Mouse (Mus musculus): ENCODE data around the gene Dnttip1. TPM values are rescaled to one million over a fixed set of nuclear protein-coding genes. Genes with fewer than 3 reads are reported as not detected.
"Not testable (repeated sequence)": the region's sequence is repeated elsewhere in the genome, so short reads cannot be mapped to it uniquely, and the experiment has no call there.

Dnttip1 gene
- 54.6 and 57.6 TPM in 2 replicates for polyA plus RNA-seq (2015; fragmentation: Nextera tagmentation; extraction: Ambion mirVana)

DNA sequence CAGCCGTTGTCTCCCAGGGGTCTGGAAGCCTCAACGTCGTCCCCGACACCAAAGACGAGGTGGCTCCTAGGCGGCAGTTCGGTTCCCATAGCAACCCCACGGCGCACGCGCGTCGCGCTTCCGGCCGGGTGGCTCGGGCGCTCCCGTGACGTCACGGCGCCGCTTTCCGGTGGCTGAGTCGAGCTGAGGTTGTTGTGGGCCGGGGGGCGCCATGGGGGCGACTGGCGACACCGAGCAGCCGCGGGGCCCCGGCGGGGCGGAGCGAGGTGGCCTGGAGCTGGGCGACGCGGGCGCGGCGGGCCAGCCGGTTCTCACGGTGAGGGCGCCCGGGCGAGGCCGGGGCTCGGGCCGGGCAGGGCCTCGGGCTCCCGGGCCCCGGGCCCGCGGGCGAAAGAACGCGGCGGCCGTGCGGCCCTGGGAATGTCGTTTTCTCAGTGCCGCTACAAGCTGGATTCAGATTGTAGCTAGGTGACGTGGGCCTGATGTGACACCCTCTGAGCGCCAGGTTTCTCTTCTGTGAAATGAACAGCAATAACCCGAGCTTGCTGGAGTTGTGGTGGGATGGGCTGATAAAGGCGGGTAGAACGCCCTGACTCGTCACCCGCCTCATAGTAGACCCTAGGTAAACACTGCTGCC is at the start of gene Dnttip1, which contains the start of gene Wfdc3:
Gene Dnttip1 (plus strand): TSS at position 141 of the 637 bp plus-strand sequence.
Gene Wfdc3 (minus strand): TSS at position 89 of the 637 bp plus-strand sequence.
- H3K9me3 ChIP-seq = no peaks in the 10 kb centered on the region
- H3K27ac ChIP-seq (replicated peaks) = peak within 1 kb of the TSS; percentile 86
- H3K4me1 ChIP-seq (replicated peaks) = peaks cover 26% of the 10 kb centered on the region
- under 1% methylated on average over 70 of the region's 70 CpGs for WGBS
- peak within 1 kb of the TSS; percentile 99 for H3K4me3 ChIP-seq
- ATAC-seq (ENCODE audit: low FRiP score, low read depth) = peak; percentile 93
- peak within 1 kb of the TSS; percentile 97 for H3K9ac ChIP-seq
- peak within 1 kb of the TSS; percentile 88 for H3K4me2 ChIP-seq
- no peaks in the 10 kb centered on the region for H3K27me3 ChIP-seq
- peaks cover 19% of the 10 kb centered on the region for H3K36me3 ChIP-seq

GRCm38 (mm10) chr2:164698201-164698600 is 47.6 kb upstream of the Dnttip1 start, which contains the start of gene Spint4:
TSS of gene Spint4 (plus strand) at chr2:164698501.
- Histone ChIP-seq H3K4me1 (replicated peaks) (no peaks in the 10 kb centered on the region), H3K36me3 (no peaks in the 10 kb centered on the region), H3K4me2 (no peak within 1 kb of the TSS), H3K9me3 (no peaks in the 10 kb centered on the region), H3K4me3 (no peak within 1 kb of the TSS), H3K27ac (replicated peaks) (no peak within 1 kb of the TSS), H3K9ac (no peak within 1 kb of the TSS), H3K27me3 (no peaks in the 10 kb centered on the region)
- WGBS = 70% methylated on average over 4 of the region's 4 CpGs
- no peak for ATAC-seq (ENCODE audit: low FRiP score, low read depth)

DNA sequence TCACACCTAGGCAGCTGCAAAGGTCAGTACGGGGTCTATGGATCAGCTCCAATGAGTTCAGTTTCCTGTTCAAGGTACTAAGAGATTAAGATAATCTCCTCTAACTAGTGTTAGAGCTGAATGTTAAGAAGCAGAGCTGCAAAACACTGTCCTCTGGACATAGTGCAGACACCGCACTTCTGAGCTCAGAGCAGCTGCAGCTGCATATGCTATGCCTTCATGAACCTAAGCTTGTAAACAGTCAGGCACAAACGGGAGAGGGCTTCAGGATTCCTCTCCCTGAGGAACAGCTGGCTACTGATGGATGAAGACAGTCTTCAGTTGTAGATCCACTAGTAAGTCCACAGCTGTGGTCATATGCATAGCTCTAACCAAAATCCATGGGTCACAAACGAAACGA is 44.8 kb upstream of the Dnttip1 start:
- no peak for ATAC-seq (ENCODE audit: low FRiP score, low read depth)
- no peak overlapping the region for H3K27ac ChIP-seq (replicated peaks)
- H3K4me3 ChIP-seq = no peak overlapping the region
- H3K9ac ChIP-seq = no peak overlapping the region
- no peaks in the 10 kb centered on the region for H3K36me3 ChIP-seq
- no peaks in the 10 kb centered on the region for H3K9me3 ChIP-seq
- H3K27me3 ChIP-seq = no peaks in the 10 kb centered on the region
- WGBS = 85% methylated on average over 5 of the region's 5 CpGs
- no peak overlapping the region for H3K4me2 ChIP-seq
- H3K4me1 ChIP-seq (replicated peaks) = no peaks in the 10 kb centered on the region

DNA sequence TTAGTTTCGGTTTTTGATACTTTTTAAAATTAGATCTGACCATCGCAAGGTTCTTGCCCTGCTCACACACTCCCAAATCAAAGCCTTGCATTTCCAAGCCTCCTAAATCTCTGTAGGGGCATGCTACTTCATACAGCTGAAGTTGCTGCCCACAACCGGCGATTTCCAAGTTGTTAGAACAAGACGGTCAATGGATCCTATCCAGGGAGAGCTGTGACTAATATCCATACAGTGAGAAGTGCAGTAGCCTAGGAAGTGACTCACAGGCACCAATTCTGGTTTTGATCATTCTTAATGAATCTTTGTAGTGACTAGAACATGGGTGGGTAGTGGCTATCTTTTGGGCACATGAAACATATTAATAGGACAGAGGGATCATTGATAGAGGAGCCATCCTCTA is 44.0 kb upstream of the Dnttip1 start:
- no peaks in the 10 kb centered on the region for H3K27me3 ChIP-seq
- no peak overlapping the region for H3K4me2 ChIP-seq
- H3K4me3 ChIP-seq = no peak overlapping the region
- H3K9me3 ChIP-seq = no peaks in the 10 kb centered on the region
- H3K27ac ChIP-seq (replicated peaks) = no peak overlapping the region
- no peak for ATAC-seq (ENCODE audit: low FRiP score, low read depth)
- no peaks in the 10 kb centered on the region for H3K36me3 ChIP-seq
- no peaks in the 10 kb centered on the region for H3K4me1 ChIP-seq (replicated peaks)
- 92% methylated on average over 5 of the region's 5 CpGs for WGBS
- H3K9ac ChIP-seq = no peak overlapping the region

DNA sequence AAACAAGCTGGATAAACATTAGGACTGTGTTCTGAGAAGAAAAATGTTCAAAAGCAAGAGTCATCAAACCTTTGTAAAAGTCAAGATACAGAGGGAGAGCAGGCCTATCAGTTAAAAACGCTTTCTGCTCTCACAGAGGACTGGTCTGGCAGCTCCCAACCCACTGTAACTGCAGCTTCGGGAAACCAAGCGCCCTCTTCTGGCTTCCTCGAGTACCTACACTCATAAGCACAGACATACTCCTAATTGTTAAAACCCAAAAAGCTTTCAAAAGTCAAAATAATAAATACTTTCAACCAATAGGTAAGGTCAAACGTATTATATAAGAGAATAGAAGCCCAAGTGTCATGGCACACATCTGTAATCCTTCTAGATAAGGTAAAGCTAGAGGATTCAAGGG is 41.5 kb upstream of the Dnttip1 start:
- no peak overlapping the region for H3K4me3 ChIP-seq
- H3K4me2 ChIP-seq = no peak overlapping the region
- H3K9me3 ChIP-seq = no peaks in the 10 kb centered on the region
- no peaks in the 10 kb centered on the region for H3K4me1 ChIP-seq (replicated peaks)
- H3K36me3 ChIP-seq = no peaks in the 10 kb centered on the region
- H3K27ac ChIP-seq (replicated peaks) = no peak overlapping the region
- no peak for ATAC-seq (ENCODE audit: low FRiP score, low read depth)
- no peaks in the 10 kb centered on the region for H3K27me3 ChIP-seq
- 82% methylated on average over 5 of the region's 5 CpGs for WGBS
- H3K9ac ChIP-seq = no peak overlapping the region

- no peak overlapping the region for H3K9ac ChIP-seq
- H3K9me3 ChIP-seq = no peaks in the 10 kb centered on the region
- no peak overlapping the region for H3K4me3 ChIP-seq
- H3K27me3 ChIP-seq = no peaks in the 10 kb centered on the region
- H3K36me3 ChIP-seq = no peaks in the 10 kb centered on the region
- WGBS = 92% methylated on average over 6 of the region's 6 CpGs
- ATAC-seq (ENCODE audit: low FRiP score, low read depth) = no peak
- no peaks in the 10 kb centered on the region for H3K4me1 ChIP-seq (replicated peaks)
- H3K4me2 ChIP-seq = no peak overlapping the region
- no peak overlapping the region for H3K27ac ChIP-seq (replicated peaks)
Measured at GRCm38 (mm10) chr2:164705328-164705727, 40.5 kb upstream of the Dnttip1 start.

DNA sequence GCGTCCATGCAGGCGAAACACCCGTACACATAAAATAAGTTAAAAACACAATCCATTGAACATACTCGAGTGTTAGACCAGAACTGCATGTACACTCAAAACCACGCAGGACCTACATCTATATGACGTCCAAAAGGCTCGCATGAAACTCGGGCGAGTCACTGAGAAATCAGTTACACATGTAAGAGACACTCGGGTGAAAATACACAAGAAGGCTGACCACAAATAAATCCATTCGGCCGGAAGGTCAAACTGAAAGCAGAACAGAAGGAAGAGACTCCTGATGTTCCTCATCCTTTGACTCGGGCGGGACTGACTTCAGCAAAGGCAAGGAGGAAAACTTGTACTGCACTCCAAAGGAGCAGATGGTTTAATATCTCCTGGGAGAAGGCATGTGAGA is 39.8 kb upstream of the Dnttip1 start:
- WGBS = 92% methylated on average over 14 of the region's 14 CpGs

GRCm38 (mm10) chr2:164715005-164715404 is 30.8 kb upstream of the Dnttip1 start, which contains the start of gene Spint5:
TSS of gene Spint5 (plus strand) at chr2:164715305.
- H3K4me2 ChIP-seq = no peak within 1 kb of the TSS
- ATAC-seq (ENCODE audit: low FRiP score, low read depth) = no peak
- 79% methylated on average over 6 of the region's 6 CpGs for whole genome bisulfite sequencing
- no peak within 1 kb of the TSS for H3K4me3 ChIP-seq
- H3K27ac ChIP-seq (replicated peaks) = no peak within 1 kb of the TSS
- H3K9me3 ChIP-seq = no peaks in the 10 kb centered on the region
- no peak within 1 kb of the TSS for H3K9ac ChIP-seq
- no peaks in the 10 kb centered on the region for H3K36me3 ChIP-seq
- H3K27me3 ChIP-seq = no peaks in the 10 kb centered on the region
- H3K4me1 ChIP-seq (replicated peaks) = no peaks in the 10 kb centered on the region

More for the DNA sequence above, 39.8 kb upstream of the Dnttip1 start:
- Histone ChIP-seq H3K4me2 (no peak overlapping the region), H3K9me3 (no peaks in the 10 kb centered on the region), H3K4me1 (replicated peaks) (no peaks in the 10 kb centered on the region), H3K27ac (replicated peaks) (no peak overlapping the region), H3K9ac (no peak overlapping the region), H3K27me3 (no peaks in the 10 kb centered on the region), H3K36me3 (no peaks in the 10 kb centered on the region), H3K4me3 (no peak overlapping the region)
- no peak for ATAC-seq (ENCODE audit: low FRiP score, low read depth)

GRCm38 (mm10) chr2:164716194-164716786 is 29.5 kb upstream of the Dnttip1 start:
- H3K9me3 ChIP-seq; ATAC-seq (ENCODE audit: low FRiP score, low read depth); H3K4me3 ChIP-seq; H3K27ac ChIP-seq (replicated peaks); H3K9ac ChIP-seq; H3K27me3 ChIP-seq; H3K36me3 ChIP-seq; H3K4me1 ChIP-seq (replicated peaks); H3K4me2 ChIP-seq: not testable (repeated sequence)
- 94% methylated on average over 23 of the region's 23 CpGs for WGBS

- Histone ChIP-seq H3K4me3 (no peak overlapping the region), H3K27ac (replicated peaks) (no peak overlapping the region), H3K4me2 (no peak overlapping the region), H3K27me3 (no peaks in the 10 kb centered on the region), H3K4me1 (replicated peaks) (no peaks in the 10 kb centered on the region), H3K9ac (no peak overlapping the region), H3K9me3 (no peaks in the 10 kb centered on the region), H3K36me3 (no peaks in the 10 kb centered on the region)
- WGBS = 66% methylated on average over 4 of the region's 4 CpGs
- no peak for ATAC-seq (ENCODE audit: low FRiP score, low read depth)
Measured at GRCm38 (mm10) chr2:164723276-164723675, 22.5 kb upstream of the Dnttip1 start.

DNA sequence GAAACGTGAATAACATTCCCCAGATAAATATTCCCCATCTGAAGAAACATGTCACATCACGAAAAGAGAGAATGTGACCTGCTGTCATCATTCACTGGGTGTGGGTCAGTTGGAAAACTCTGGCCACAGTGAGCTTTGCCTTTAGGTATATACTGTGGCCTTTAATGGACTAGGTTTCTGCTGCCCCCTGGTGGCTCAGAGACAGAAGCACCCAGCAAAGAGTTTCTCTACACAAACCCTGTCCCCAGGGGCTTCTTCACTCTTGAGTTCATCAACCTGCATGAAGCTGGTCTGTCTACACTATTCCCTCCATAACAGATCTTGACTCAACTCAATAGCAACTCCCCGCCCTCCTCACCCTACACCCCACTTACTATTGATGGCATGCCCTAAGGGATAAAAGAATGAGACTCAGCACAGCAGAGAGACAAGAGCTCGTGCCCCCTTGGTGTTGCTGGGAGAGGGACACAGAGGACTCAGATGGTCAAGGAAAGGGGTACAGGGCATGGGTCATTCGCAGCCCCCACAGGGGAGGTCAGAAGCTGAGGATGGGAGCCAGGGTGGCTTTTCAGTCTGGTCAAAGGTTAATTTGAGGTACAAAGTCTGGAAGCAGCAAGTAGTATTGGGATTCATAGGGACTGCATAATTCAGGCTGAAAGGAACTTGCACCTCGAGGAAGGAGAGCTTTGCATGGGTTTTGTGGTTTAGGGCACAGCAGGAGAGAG is 19.7 kb upstream of the Dnttip1 start:
- H3K9me3 ChIP-seq = no peaks in the 10 kb centered on the region
- 21% methylated on average over 6 of the region's 6 CpGs for WGBS
- no peak overlapping the region for H3K4me3 ChIP-seq
- H3K4me1 ChIP-seq (replicated peaks) = no peaks in the 10 kb centered on the region
- H3K27ac ChIP-seq (replicated peaks) = no peak overlapping the region
- no peak; the same call in 1 of the 2 replicates for ATAC-seq (ENCODE audit: low FRiP score, low read depth)
- no peaks in the 10 kb centered on the region for H3K27me3 ChIP-seq
- H3K4me2 ChIP-seq = no peak overlapping the region
- H3K36me3 ChIP-seq = no peaks in the 10 kb centered on the region
- no peak overlapping the region for H3K9ac ChIP-seq

- 85% methylated on average over 5 of the region's 5 CpGs for WGBS
- Histone ChIP-seq H3K9ac (no peak overlapping the region), H3K4me1 (replicated peaks) (no peaks in the 10 kb centered on the region), H3K27ac (replicated peaks) (no peak overlapping the region), H3K4me3 (no peak overlapping the region), H3K36me3 (no peaks in the 10 kb centered on the region), H3K4me2 (no peak overlapping the region), H3K9me3 (no peaks in the 10 kb centered on the region), H3K27me3 (no peaks in the 10 kb centered on the region)
- ATAC-seq (ENCODE audit: low FRiP score, low read depth) = no peak
Measured at GRCm38 (mm10) chr2:164731719-164732118, 14.1 kb upstream of the Dnttip1 start.
